Mouse (Mus musculus): ENCODE data around the gene Nrsn2. TPM values are rescaled to one million over a fixed set of nuclear protein-coding genes. Genes with fewer than 3 reads are reported as not detected.

Nrsn2 gene
- polyA plus RNA-seq (2014; fragmentation: Nextera tagmentation; extraction: Ambion mirVana) = 3.0 and 4.2 TPM in 2 replicates

DNA sequence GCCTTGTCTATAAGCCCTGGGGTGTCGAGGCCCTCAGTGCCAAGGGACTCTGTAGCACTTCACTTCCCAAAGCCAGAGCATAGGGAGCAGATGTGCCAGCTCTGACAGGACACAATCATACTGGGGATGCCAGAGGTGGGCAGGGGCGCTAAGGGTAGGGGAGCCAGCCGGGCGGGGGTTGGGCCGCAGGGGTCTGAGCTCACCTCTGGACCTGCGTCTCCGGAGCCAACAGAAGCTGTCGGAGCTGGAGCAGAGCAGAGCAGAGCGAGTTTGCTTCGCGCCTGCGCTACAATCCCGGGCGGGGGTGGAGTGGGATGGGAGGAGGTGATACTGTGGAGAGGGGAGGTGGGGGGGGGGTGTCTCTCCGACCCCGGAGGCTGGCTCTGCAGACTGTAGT, at the start of gene Nrsn2:
Gene Nrsn2 (minus strand): TSS at position 294 of the 397 bp plus-strand sequence.
- no peaks in the 10 kb centered on the region for H3K36me3 ChIP-seq (replicated peaks; ENCODE audit: control insufficient read depth, insufficient read depth, low read depth, low read length)
- H3K9ac ChIP-seq (replicated peaks; ENCODE audit: low read length) = peak within 1 kb of the TSS; percentile 37
- H3K4me2 ChIP-seq (ENCODE audit: low read depth, low read length) = peak within 1 kb of the TSS; percentile 42
- H3K27ac ChIP-seq (replicated peaks; ENCODE audit: low read depth, low read length) = no peak within 1 kb of the TSS; the same call in 1 of the 2 replicates
- DNase-seq (ENCODE audit: low spot score) (peak; percentile 54), ATAC-seq (replicated peaks; ENCODE audit: insufficient number of reproducible peaks, low FRiP score, low TSS enrichment, low read depth) (peak; percentile 75)
- H3K4me1 ChIP-seq (ENCODE audit: control insufficient read depth, insufficient read depth, low read length) = peaks cover 6% of the 10 kb centered on the region
- H3K4me3 ChIP-seq (ENCODE audit: low read depth, low read length) = 0 out of 2 replicates have a peak within 1 kb of the TSS, but pooled peaks have one; percentile 8
- no peaks in the 10 kb centered on the region for H3K9me3 ChIP-seq (replicated peaks; ENCODE audit: control insufficient read depth, low read length)
- WGBS = 2% methylated on average over 16 of the region's 16 CpGs
- H3K27me3 ChIP-seq (ENCODE audit: control insufficient read depth, insufficient read depth, low read length) = no peaks in the 10 kb centered on the region

DNA sequence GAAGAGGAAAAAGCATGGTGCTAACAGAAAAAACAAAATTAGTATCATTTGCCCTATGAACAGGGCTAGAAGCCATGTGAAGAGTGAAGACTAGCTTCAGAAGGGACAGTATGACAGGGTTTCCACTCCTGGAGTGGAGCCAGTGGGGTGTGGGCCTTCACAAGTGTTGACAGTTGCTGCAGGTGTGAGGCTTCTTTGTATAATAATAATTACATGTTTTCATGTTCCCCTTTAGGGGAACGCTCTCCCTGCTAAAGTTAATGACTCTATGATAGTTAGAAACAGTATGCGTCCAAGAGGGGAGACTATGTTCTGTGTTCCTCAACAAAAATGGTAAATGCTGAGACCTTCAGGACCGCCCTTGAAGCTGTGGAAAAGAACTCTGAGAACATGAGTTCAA, 39.3 kb upstream of the Nrsn2 start:
- H3K4me3 ChIP-seq (ENCODE audit: low read depth, low read length) = no peak overlapping the region
- no peak overlapping the region for H3K9ac ChIP-seq (replicated peaks; ENCODE audit: low read length)
- H3K27me3 ChIP-seq (ENCODE audit: control insufficient read depth, insufficient read depth, low read length) = no peaks in the 10 kb centered on the region
- H3K4me2 ChIP-seq (ENCODE audit: low read depth, low read length) = no peak overlapping the region
- DNase-seq (ENCODE audit: low spot score) (no peak), ATAC-seq (replicated peaks; ENCODE audit: insufficient number of reproducible peaks, low FRiP score, low TSS enrichment, low read depth) (no peak)
- H3K4me1 ChIP-seq (ENCODE audit: control insufficient read depth, insufficient read depth, low read length) = no peaks in the 10 kb centered on the region; the same call in 1 of the 2 replicates
- H3K27ac ChIP-seq (replicated peaks; ENCODE audit: low read depth, low read length) = peak overlapping the region; percentile 98; the same call in 1 of the 2 replicates
- WGBS = 96% methylated on average over 3 of the region's 3 CpGs
- H3K36me3 ChIP-seq (replicated peaks; ENCODE audit: control insufficient read depth, insufficient read depth, low read depth, low read length) = no peaks in the 10 kb centered on the region
- no peaks in the 10 kb centered on the region; the same call in 1 of the 2 replicates for H3K9me3 ChIP-seq (replicated peaks; ENCODE audit: control insufficient read depth, low read length)

DNA sequence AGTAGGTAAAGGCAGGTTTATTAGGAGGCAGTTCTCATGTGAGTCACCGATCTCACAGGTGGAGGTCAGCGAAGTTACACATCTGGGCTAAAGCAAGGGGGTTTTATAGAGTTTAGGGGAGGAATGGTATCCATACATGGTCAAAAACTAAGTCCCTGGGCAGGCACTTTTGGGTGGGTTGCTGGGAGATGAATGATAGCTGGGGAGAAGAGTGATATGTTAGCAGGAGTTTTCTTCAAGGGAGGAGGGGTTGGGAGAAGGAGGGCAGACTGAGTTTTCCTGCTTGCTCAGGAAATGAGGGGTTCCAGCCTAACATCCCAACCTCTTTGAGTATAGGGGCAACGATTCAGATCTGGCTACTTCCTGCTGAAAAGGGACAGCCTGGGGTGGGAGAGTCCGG, 38.8 kb upstream of the Nrsn2 start, which contains the start of gene 6820408C15Rik:
Gene 6820408C15Rik (plus strand): TSS at position 301 of the 400 bp plus-strand sequence.
- no peak for DNase-seq (ENCODE audit: low spot score)
- ATAC-seq (replicated peaks; ENCODE audit: insufficient number of reproducible peaks, low FRiP score, low TSS enrichment, low read depth) = no peak
- WGBS = 27% methylated on average over 4 of the region's 4 CpGs

DNA sequence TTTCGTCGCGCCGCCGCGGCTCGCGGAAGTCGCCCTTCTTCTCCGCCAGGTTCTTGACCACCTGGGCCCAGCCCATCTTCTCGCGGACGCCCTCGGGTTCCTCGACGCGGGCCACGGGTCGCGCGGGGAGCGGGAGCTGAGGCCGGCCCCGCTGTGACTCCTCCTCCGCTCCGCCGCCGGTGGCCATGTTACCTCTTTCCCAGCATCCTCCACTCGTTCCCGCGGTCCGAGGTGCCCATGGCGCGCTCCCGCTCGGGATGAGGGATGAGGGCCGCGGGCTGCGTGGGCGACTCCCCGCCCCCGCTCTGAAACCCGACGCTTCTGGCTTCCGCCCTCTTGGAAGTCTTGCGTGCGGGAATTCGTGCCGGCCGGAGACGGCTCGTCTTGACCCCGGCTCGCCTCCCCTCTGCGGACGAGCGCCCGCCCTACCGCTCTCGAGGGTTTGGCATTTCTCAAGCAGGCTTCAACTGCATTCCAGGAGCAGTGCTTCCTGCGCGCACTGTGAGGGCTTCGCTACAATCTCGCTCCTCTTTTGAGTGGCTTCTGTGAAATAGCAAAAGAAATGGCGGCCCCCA, 38.2 kb upstream of the Nrsn2 start, which contains the start of gene Zcchc3:
Gene Zcchc3 (minus strand): TSS at position 437 of the 575 bp plus-strand sequence.
- Histone ChIP-seq H3K27ac (replicated peaks; ENCODE audit: low read depth, low read length) (peak within 1 kb of the TSS; percentile 98), H3K4me3 (ENCODE audit: low read depth, low read length) (peak within 1 kb of the TSS; percentile 93), H3K9me3 (replicated peaks; ENCODE audit: control insufficient read depth, low read length) (no peaks in the 10 kb centered on the region; the same call in 1 of the 2 replicates), H3K9ac (replicated peaks; ENCODE audit: low read length) (peak within 1 kb of the TSS; percentile 98), H3K36me3 (replicated peaks; ENCODE audit: control insufficient read depth, insufficient read depth, low read depth, low read length) (no peaks in the 10 kb centered on the region), H3K27me3 (ENCODE audit: control insufficient read depth, insufficient read depth, low read length) (no peaks in the 10 kb centered on the region), H3K4me1 (ENCODE audit: control insufficient read depth, insufficient read depth, low read length) (peaks cover 6% of the 10 kb centered on the region), H3K4me2 (ENCODE audit: low read depth, low read length) (peak within 1 kb of the TSS; percentile 90)
- ATAC-seq (replicated peaks; ENCODE audit: insufficient number of reproducible peaks, low FRiP score, low TSS enrichment, low read depth) (peak; percentile 73), DNase-seq (ENCODE audit: low spot score) (peak; percentile 96)
- under 1% methylated on average over 60 of the region's 65 CpGs for WGBS

More for the DNA sequence above, 38.8 kb upstream of the Nrsn2 start, which contains the start of gene 6820408C15Rik:
- no peaks in the 10 kb centered on the region; the same call in 1 of the 2 replicates for H3K9me3 ChIP-seq (replicated peaks; ENCODE audit: control insufficient read depth, low read length)
- H3K4me2 ChIP-seq (ENCODE audit: low read depth, low read length) = peak within 1 kb of the TSS; percentile 90
- peak within 1 kb of the TSS; percentile 98 for H3K27ac ChIP-seq (replicated peaks; ENCODE audit: low read depth, low read length)
- H3K36me3 ChIP-seq (replicated peaks; ENCODE audit: control insufficient read depth, insufficient read depth, low read depth, low read length) = no peaks in the 10 kb centered on the region
- no peaks in the 10 kb centered on the region for H3K27me3 ChIP-seq (ENCODE audit: control insufficient read depth, insufficient read depth, low read length)
- peaks cover 4% of the 10 kb centered on the region for H3K4me1 ChIP-seq (ENCODE audit: control insufficient read depth, insufficient read depth, low read length)
- peak within 1 kb of the TSS; percentile 93 for H3K4me3 ChIP-seq (ENCODE audit: low read depth, low read length)
- peak within 1 kb of the TSS; percentile 98 for H3K9ac ChIP-seq (replicated peaks; ENCODE audit: low read length)

DNA sequence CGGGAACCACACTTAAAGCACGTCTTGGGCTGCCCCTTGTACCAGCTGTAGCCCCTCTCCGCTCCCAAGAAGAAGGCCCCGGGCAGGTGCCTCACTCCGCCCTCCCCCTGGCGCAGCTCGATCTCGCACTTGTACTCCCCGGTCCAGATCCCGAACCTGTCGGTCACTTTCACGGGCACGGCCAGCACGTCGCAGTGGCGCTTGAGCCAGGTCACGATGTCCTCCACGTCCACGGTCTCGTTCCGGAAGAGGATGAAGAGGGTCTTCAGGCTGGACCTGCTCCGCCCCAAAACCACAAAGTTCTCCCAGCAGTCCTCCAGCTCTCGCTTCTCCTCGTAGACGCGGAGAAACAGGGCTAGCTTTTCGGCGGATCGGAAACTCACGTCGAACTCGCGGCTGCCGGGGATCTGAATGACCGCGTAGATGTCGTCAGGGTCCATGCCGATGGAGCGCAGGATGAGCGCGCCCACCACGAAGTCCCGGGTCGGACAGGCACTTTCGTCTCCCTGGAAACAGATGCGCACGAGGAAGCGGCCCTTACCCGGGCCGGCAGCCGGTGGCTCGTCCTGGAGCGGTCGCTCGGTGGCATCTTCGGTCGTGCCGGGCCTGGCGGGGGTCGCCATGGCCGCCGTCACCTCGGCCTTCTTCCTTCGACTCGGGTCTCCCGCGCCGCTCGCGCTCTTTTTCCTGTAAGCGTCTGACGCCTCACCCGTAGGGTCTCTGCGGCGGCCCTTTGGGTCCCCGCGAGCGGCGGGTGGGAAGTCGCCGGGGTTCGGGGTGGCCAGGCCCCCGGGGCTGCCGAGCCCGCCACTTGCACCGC, 37.5 kb upstream of the Nrsn2 start:
- under 1% methylated on average over 71 of the region's 86 CpGs for WGBS
- H3K4me3 ChIP-seq (ENCODE audit: low read depth, low read length) = peak overlapping the region; percentile 93
- no peaks in the 10 kb centered on the region for H3K36me3 ChIP-seq (replicated peaks; ENCODE audit: control insufficient read depth, insufficient read depth, low read depth, low read length)
- peaks cover 6% of the 10 kb centered on the region for H3K4me1 ChIP-seq (ENCODE audit: control insufficient read depth, insufficient read depth, low read length)
- peak overlapping the region; percentile 98 for H3K9ac ChIP-seq (replicated peaks; ENCODE audit: low read length)
- H3K27me3 ChIP-seq (ENCODE audit: control insufficient read depth, insufficient read depth, low read length) = no peaks in the 10 kb centered on the region
- peak overlapping the region; percentile 98 for H3K27ac ChIP-seq (replicated peaks; ENCODE audit: low read depth, low read length)
- H3K4me2 ChIP-seq (ENCODE audit: low read depth, low read length) = peak overlapping the region; percentile 90
- no peaks in the 10 kb centered on the region; the same call in 1 of the 2 replicates for H3K9me3 ChIP-seq (replicated peaks; ENCODE audit: control insufficient read depth, low read length)
- ATAC-seq (replicated peaks; ENCODE audit: insufficient number of reproducible peaks, low FRiP score, low TSS enrichment, low read depth) = no peak
- peak; percentile 46 for DNase-seq (ENCODE audit: low spot score)

DNA sequence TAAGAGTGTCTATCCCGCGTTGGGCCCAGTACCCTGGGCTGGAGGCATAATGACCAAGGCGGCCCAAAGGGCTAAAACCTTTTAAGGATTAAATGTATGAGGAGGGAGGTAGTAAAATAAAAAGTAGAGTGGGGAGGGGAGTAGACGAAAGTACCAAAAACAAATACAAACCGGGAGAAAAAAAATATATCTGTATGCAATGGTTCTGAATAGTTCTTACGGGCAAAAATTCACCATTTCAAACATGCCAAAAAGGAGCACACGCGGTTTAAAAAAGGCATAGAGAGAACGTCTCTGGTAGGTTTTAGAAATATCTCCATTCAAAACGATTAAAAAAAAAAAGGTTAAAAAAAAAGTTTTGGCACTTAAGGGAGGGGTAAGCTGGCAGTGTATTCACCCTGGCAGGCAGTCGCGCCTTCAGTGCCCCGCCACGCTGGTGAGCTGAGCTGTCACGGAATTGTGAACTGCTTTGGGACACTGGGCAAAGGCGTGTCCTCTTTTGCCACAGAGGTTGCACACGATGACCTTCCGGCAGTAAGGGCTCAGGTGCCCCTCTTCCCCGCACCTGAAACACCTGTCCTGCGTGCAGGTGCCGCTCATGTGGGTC, 36.8 kb upstream of the Nrsn2 start:
- H3K4me3 ChIP-seq (ENCODE audit: low read depth, low read length) = peak overlapping the region; percentile 93
- WGBS = 1% methylated on average over 21 of the region's 21 CpGs
- DNase-seq (ENCODE audit: low spot score) (no peak), ATAC-seq (replicated peaks; ENCODE audit: insufficient number of reproducible peaks, low FRiP score, low TSS enrichment, low read depth) (no peak)
- H3K27ac ChIP-seq (replicated peaks; ENCODE audit: low read depth, low read length) = peak overlapping the region; percentile 98
- peak overlapping the region; percentile 90 for H3K4me2 ChIP-seq (ENCODE audit: low read depth, low read length)
- no peaks in the 10 kb centered on the region for H3K36me3 ChIP-seq (replicated peaks; ENCODE audit: control insufficient read depth, insufficient read depth, low read depth, low read length)
- peak overlapping the region; percentile 98 for H3K9ac ChIP-seq (replicated peaks; ENCODE audit: low read length)
- peaks cover 6% of the 10 kb centered on the region for H3K4me1 ChIP-seq (ENCODE audit: control insufficient read depth, insufficient read depth, low read length)
- H3K9me3 ChIP-seq (replicated peaks; ENCODE audit: control insufficient read depth, low read length) = no peaks in the 10 kb centered on the region; the same call in 1 of the 2 replicates
- H3K27me3 ChIP-seq (ENCODE audit: control insufficient read depth, insufficient read depth, low read length) = no peaks in the 10 kb centered on the region

DNA sequence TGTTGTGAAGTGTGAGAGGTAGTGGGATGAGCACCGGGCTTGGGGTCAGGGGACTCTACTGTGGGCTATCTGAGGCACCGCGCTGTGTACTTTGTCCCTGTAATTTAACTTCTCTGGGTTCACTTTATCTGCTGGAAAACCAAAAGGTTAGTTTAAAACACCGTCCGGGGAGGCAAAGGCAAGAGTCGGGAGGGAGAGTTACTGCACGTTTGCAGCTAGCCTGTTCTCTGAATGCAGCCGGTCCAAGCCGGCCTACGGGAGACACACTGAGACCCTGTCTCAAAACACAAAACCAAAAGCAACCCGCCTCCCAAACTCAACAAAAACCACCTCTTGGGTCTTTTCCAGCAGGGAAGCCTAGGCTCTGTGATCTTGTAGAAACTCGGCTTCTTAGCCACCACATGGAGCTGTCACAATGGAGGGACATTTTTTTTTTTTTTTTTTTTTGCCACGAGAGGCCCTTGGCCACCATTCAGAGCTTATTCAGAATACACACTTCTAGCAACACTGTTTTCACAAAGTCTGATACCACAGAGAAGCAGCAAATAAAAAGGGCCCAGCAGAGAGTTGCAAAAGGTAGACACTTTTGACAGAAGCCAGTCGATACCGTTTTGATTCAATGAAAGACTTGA, 36.2 kb upstream of the Nrsn2 start:
- ATAC-seq (replicated peaks; ENCODE audit: insufficient number of reproducible peaks, low FRiP score, low TSS enrichment, low read depth) (no peak), DNase-seq (ENCODE audit: low spot score) (peak; percentile 39)
- H3K4me2 ChIP-seq (ENCODE audit: low read depth, low read length) = peak overlapping the region; percentile 90
- H3K27ac ChIP-seq (replicated peaks; ENCODE audit: low read depth, low read length) = peak overlapping the region; percentile 95
- no peaks in the 10 kb centered on the region for H3K36me3 ChIP-seq (replicated peaks; ENCODE audit: control insufficient read depth, insufficient read depth, low read depth, low read length)
- no peaks in the 10 kb centered on the region; the same call in 1 of the 2 replicates for H3K9me3 ChIP-seq (replicated peaks; ENCODE audit: control insufficient read depth, low read length)
- H3K4me1 ChIP-seq (ENCODE audit: control insufficient read depth, insufficient read depth, low read length) = peaks cover 6% of the 10 kb centered on the region
- peak overlapping the region; percentile 98 for H3K9ac ChIP-seq (replicated peaks; ENCODE audit: low read length)
- H3K27me3 ChIP-seq (ENCODE audit: control insufficient read depth, insufficient read depth, low read length) = no peaks in the 10 kb centered on the region
- 2% methylated on average over 15 of the region's 15 CpGs for WGBS
- peak overlapping the region; percentile 93 for H3K4me3 ChIP-seq (ENCODE audit: low read depth, low read length)

All from embryonic facial prominence, embryonic 11.5 days (tissue).